Mouse (Mus musculus): ENCODE data around the gene Bcas3.
A peak's percentile ranks its signal among the peaks of the same experiment; 100 is the strongest.

Gene Bcas3

GRCm38 (mm10) chr11:85352539-85353380 lies at the start of gene Bcas3:
Gene Bcas3, plus strand, starts transcription at chr11:85353167.
- peak; percentile 99 for DNase-seq

DNA sequence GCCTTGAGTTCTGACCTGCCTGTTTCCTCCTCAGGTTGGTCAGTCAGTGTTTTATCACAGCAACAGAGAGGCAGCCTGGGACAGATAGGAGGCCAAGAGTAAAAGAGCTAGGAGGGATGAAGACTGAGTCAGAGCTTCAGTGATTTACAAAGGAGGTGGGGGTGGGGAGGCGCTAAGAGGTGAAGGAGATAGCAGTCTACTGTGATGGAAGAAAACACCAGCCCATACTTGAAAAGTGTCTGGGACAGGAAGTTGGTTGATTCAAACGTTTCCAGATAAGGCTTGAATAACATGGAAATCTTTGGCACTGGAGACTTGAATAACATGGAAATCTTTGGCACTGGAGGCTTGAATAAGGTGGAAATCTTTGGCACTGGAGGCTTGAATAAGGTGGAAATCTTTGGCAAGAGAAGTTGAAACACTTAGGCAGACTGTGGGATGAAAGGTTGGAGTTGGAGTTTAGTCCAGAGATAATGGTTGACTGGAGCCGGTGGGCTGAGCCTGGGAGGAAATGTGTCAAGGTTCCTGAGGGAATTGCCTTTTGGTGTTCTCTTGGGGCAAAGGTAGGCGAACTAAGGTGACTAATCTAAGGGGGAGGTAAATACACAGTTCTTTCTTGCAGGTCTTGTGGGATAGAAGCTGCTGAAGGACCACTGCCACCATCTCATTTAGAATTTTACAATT lies 46.2 kb upstream of the Bcas3 start:
- DNase-seq = no peak

DNA sequence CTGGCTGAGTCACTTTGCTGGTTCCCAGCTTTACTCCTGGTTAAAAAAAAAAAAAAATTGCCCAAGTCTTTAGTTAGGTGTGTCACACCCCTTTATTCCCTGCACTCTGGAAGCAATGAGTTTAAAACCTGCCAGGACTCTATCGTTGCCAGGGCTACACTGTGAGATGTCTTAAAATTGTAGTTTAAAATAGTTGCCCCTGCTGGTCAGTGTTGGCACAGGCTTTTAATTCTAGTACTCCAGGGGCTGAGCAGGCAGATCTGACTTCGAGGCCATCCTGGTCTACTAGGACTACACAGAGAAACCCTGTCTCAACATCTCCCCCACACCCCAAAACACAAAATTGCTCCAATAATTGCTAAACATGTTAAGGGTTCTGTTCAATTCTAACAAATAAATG lies 44.2 kb upstream of the Bcas3 start:
- no peak for DNase-seq

DNA sequence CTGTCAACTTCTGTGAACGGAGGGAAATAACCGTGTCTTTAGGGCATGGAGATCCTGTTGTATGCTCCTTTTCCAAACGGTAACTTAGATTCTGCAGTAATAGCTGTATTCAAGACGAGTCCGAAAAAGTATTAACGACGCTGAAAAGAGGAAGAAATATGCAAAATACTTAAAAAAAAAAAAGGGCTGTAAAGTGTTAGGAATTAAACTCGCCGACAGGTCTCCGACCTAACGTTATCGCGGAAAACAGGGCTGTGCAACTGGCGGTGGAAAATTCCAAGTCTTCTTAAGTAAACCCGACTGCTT lies 42.6 kb upstream of the Bcas3 start:
- no peak for DNase-seq

DNA sequence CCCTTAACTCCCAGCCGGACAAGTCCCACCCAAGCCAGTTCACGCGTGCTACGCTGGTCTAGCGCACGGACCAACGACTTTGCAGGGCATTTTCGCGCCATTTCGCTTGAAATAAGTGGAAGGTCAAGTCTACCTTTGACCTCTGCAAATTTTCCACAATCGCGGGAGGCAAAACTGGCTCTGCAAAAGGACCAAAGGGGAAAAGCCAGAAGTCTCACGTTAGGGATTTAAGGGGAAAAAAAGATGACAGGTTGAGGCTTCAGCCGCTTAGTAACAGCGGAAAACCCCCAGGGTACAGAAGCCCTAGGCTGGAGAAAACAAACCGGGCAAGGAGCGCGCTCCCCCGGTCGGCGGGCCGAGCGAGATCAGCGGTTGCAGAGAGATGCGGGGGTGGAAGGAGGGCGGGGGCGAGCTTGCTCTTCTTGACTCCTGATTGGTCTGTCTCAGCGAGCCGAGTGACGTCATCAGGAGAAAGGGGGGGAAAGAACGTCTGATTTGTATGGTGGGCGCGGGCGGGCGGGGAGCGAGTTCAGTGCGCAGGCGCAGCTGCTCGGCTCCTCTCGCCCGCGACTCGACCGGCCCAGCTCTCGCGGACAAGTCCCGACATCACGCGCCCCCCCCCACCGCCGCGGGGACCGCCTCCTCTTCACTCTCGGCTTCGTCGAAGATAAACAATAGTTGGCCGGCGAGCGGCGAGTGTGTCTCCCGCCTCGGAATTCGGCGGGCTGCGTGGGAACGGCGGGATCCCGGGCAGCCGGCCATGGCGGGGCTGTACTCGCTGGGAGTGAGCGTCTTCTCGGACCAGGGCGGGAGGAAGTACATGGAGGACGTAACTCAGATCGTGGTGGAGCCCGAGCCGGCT lies 42.0 kb upstream of the Bcas3 start, which contains the start of gene Ppm1d:
TSS of gene Ppm1d (plus strand) at position 532 of the 862 bp plus-strand sequence.
- DNase-seq = peak; percentile 91 to 96

DNA sequence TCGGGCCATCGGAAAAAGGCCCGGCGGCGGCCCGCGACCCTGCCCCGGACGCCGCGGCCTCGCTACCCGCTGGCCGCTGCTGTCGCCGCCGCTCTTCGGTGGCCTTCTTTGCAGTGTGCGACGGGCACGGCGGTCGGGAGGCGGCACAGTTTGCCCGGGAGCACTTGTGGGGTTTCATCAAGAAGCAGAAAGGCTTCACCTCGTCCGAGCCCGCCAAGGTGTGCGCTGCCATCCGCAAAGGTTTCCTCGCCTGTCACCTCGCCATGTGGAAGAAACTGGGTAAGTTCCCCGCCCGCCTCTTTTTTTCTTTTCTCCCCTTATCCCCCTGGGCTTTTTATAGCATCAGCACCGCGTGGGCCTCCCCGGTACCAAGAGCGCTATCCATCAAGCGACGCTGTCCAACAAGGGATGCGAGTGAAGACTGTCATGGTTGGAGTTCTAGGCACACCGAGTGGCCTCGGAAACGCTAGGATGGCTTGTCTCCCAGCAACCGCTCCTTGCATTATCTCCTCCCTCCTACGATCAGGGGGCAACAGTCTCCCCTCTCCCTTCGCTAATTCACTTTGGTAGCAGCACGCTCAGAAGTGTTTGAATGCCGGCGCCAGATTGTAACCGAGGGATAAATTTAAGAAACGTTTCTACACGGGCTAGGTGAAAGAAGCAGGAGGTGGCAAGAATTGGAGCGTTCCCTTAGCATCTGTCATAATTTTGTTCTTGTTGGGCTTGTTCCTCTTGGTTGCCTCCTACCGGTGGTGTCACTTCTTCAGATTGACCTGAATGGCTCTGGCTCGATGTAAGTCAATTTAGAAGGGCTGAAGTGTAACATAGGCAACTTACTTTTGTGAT lies 41.1 kb upstream of the Bcas3 start:
- peak; percentile 18 to 35 for DNase-seq

GRCm38 (mm10) chr11:85312818-85313217 lies 40.1 kb upstream of the Bcas3 start:
- no peak for DNase-seq

DNA sequence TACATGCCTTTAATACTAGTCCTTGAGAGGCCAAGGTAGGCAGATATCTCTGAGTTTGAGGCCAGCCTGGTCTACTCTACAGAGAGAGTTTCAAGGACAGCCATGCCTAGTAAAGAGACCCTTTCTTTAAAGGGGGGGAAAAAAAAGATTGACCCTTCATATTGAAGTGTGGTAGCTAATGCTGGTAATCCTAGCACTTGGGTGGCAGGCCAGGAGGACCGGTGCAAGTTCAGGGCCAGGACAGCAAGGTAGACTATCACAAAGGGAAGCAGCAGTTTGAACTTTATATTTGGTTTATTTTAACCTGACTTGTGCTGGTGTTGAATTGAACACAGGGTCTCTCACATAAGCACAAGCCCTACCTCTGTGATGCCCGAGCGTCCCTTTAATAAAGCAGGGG lies 39.6 kb upstream of the Bcas3 start:
- DNase-seq = no peak

DNA sequence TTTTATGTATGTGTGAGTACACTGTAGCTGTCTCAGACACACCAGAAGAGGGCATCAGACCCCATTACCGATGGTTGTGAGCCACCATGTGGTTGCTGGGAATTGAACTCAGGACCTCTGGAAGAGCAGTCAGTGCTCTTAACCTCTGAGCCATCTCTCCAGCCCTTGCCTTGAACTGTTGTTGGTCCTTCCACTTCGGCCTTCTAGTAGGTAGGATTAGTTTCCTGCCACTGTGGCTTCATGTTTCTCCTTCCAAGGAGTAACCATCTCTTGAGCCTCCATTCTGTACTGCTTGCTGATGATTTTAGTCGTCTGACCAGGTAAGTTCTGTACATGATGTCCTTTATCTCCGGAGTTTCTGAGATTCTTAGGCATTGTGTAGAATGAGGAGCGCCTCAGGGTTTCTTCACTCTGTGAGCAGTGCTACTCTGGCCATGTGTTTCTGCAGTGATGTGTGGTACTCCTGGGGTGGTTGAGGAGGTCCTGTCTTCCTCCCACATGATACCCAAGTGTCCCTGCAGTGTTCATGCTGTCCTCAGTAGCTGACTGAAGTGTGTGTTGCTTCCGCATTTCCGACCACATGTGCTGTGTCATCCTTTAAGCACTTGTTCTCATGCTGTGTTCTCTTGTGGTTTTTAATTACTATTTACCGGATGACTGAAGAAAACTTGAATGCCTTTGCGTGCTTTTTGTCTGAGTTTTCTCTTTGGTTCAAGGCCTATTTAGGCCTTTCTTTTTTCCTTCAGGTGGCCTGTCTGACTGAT lies 29.2 kb upstream of the Bcas3 start:
- peak in 1 of 2 experiments; percentile 8 for DNase-seq

- DNase-seq = no peak
These were observed 24.2 kb upstream of the Bcas3 start for GRCm38 (mm10) chr11:85328717-85329116.

DNA sequence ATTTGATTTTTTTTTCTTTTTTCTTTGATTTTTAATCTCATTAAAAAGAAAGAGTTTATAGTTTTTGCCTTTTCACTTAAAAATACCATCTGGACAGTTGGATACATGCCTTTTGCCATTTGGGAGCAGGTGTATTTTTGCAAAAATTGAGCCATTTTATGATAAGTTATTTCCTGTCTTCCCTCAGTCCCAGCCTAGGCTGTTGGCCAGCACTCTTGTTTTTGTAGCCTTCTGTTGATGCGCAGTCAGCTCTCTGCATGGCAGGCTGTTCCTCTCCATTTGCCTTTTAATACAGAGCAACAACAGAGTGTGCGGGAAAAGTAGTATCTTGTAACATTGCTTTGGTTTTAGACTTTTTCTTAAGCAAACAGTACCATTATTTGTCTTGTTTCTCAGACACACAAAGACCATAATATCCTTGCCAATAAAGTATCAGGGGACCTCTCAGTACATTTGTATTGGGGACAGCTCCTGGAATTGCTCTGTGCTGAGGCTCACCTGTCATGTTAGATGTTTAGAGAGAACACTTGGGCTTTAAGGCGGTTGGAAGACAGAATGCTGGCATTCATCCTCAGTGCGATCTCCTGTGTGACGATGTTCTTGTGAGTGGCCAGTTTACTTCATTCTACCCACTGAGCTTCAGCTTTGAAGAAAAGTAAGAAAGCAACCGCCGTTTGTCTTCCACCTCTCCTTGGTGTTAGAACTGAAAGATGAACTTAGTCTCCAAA lies 23.6 kb upstream of the Bcas3 start:
- DNase-seq = no peak

GRCm38 (mm10) chr11:85334778-85335177 lies 18.2 kb upstream of the Bcas3 start:
- peak; percentile 14 to 28 for DNase-seq

DNA sequence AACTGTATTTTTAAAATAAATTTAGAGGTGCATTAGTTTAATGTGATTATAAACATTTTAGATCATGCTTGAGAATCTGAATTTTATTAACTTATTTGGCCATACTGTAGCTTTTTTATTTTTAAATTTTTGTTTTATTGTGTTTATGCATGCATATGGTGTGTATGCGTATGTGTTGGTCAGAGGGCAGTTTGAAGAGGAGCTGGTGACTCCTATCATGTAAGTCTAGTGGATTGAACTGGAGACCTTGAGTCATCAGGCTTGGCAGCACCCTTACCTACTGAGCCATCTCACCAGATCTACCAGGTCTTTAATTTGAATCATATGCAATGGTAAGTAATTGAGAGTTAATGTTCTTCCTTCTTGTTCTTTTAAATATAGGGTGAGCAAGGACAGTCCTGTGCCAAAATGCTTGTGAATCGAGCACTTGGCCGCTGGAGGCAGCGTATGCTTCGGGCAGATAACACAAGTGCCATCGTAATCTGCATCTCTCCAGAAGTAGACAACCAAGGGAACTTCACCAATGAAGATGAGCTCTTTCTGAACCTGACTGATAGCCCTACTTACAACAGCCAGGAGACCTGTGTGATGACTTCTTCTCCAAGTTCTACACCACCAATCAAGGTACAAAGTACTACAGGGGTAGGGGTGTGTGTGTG lies 13.7 kb upstream of the Bcas3 start:
- no peak for DNase-seq

- no peak for DNase-seq
These were observed 12.8 kb upstream of the Bcas3 start for GRCm38 (mm10) chr11:85340070-85340616.

DNA sequence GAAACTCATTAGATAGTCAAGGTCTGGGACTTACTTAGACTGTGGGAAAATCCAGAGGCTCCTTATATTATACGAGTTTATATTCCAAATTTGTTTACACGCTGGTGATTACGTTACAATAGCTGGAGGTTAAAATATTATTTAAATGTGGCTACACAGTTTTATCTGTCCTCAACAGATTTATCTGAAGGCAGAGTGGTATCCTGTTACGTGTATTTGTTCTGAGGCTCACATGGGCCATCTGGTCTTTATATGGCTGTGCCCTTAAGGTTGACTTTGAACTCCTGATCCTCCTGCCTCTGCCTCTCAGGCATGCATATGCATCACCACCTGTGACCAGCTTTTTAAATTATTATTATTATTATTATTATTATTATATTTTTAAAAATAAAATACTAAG lies 852 bp downstream of the Bcas3 start:
- no peak for DNase-seq

GRCm38 (mm10) chr11:85359641-85360040 lies 6.7 kb downstream of the Bcas3 start:
- no peak for DNase-seq

DNA sequence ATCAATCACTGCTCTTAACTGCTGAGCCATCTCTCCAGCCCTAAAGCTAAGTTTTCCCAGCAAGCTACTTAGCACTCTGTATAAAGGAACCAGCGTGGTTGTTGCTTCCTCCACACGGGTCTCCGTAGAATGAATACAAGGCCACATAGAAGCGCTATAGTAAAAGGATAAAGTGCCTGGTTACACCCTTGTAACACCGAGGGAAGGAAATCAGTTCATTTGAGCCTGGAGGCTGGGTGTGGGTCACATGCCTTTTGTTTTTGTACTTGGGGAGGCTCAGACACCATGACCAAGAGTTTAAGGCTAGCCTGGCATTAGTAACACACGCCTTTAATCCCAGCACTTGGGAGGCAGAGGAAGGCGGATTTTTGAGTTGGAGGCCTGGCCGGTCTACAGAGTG lies 8.7 kb downstream of the Bcas3 start:
- DNase-seq = no peak

GRCm38 (mm10) chr11:85366168-85366567 lies 13.2 kb downstream of the Bcas3 start:
- no peak for DNase-seq

DNA sequence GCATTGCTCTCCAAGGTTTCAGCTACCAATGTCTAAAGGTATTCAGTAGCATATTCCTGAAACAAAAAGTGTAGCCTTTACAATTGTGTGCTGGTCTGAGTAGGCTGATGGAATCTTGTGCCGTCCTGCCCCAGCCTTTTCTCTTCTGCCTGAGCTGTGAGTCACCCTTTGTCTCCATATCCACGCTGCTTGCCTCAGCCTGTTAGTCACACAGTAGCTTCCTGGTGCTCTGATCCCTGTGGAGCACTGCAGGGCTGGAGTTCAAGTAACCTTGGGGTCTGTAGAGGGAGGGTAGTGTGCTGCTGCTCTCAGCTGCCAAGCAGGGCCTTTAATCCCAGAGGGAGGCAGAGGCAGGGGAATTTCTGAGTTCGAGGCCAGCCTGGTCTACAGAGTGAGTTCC lies 14.9 kb downstream of the Bcas3 start:
- DNase-seq = no peak

GRCm38 (mm10) chr11:85379091-85379490 lies 26.1 kb downstream of the Bcas3 start:
- no peak for DNase-seq
